Mouse (Mus musculus): ENCODE data around the gene Galnt10. TPM values are rescaled to one million over a fixed set of nuclear protein-coding genes. Genes with fewer than 3 reads are reported as not detected.

The Galnt10 gene
- polyA plus RNA-seq, 1 experiment = 16.1 TPM

- Histone ChIP-seq H3K4me1 (ENCODE audit: control insufficient read depth, insufficient read depth, low read length) (no peaks in the 10 kb centered on the region), H3K4me3 (ENCODE audit: low read depth, low read length) (no peak overlapping the region), H3K36me3 (ENCODE audit: control insufficient read depth, insufficient read depth, low read length, poor library complexity, severe bottlenecking) (no peaks in the 10 kb centered on the region), H3K27ac (ENCODE audit: insufficient read depth, low read length) (no peak overlapping the region), H3K9ac (ENCODE audit: low read depth, poor library complexity, severe bottlenecking) (no peak overlapping the region), H3K9me3 (replicated peaks; ENCODE audit: control insufficient read depth, insufficient read depth, low read length, poor library complexity, severe bottlenecking) (no peaks in the 10 kb centered on the region), H3K27me3 (ENCODE audit: control insufficient read depth, insufficient read depth, low read length, poor library complexity, severe bottlenecking) (no peaks in the 10 kb centered on the region)
- no peak for TF ChIP-seq EP300 (IDR thresholded peaks at IDR 0.05; ENCODE audit: insufficient read depth, low read depth, low read length)
- TF ChIP-seq POLR2A (IDR thresholded peaks at IDR 0.05; ENCODE audit: insufficient read depth, low read length) = no peak
- no peak for TF ChIP-seq CTCF (IDR thresholded peaks at IDR 0.05; ENCODE audit: low read depth, low read length)
Measured at GRCm38 (mm10) chr11:57775868-57776267, 130.6 kb downstream of the Galnt10 start.

- no peak overlapping the region for H3K27ac ChIP-seq (ENCODE audit: insufficient read depth, low read length)
- no peaks in the 10 kb centered on the region for H3K36me3 ChIP-seq (ENCODE audit: control insufficient read depth, insufficient read depth, low read length, poor library complexity, severe bottlenecking)
- H3K4me3 ChIP-seq (ENCODE audit: low read depth, low read length) = no peak overlapping the region
- H3K9me3 ChIP-seq (replicated peaks; ENCODE audit: control insufficient read depth, insufficient read depth, low read length, poor library complexity, severe bottlenecking) = no peaks in the 10 kb centered on the region
- no peaks in the 10 kb centered on the region for H3K4me1 ChIP-seq (ENCODE audit: control insufficient read depth, insufficient read depth, low read length)
- H3K9ac ChIP-seq (ENCODE audit: low read depth, poor library complexity, severe bottlenecking) = no peak overlapping the region
- no peaks in the 10 kb centered on the region for H3K27me3 ChIP-seq (ENCODE audit: control insufficient read depth, insufficient read depth, low read length, poor library complexity, severe bottlenecking)
- no peak for TF ChIP-seq POLR2A (IDR thresholded peaks at IDR 0.05; ENCODE audit: insufficient read depth, low read length)
- no peak for TF ChIP-seq EP300 (IDR thresholded peaks at IDR 0.05; ENCODE audit: insufficient read depth, low read depth, low read length)
- TF ChIP-seq CTCF (IDR thresholded peaks at IDR 0.05; ENCODE audit: low read depth, low read length) = no peak
Measured at GRCm38 (mm10) chr11:57776546-57776945, 131.3 kb downstream of the Galnt10 start.

GRCm38 (mm10) chr11:57778349-57778748, 133.1 kb downstream of the Galnt10 start:
- no peaks in the 10 kb centered on the region for H3K4me1 ChIP-seq (ENCODE audit: control insufficient read depth, insufficient read depth, low read length)
- TF ChIP-seq CTCF (IDR thresholded peaks at IDR 0.05; ENCODE audit: low read depth, low read length) = peak; percentile 92
- no peak for TF ChIP-seq POLR2A (IDR thresholded peaks at IDR 0.05; ENCODE audit: insufficient read depth, low read length)
- H3K27ac ChIP-seq (ENCODE audit: insufficient read depth, low read length) = no peak overlapping the region

GRCm38 (mm10) chr11:57779824-57780223, 134.6 kb downstream of the Galnt10 start:
- Histone ChIP-seq H3K9ac (ENCODE audit: low read depth, poor library complexity, severe bottlenecking) (0 out of 2 replicates have a peak overlapping the region, but pooled peaks have one; percentile 1), H3K27ac (ENCODE audit: insufficient read depth, low read length) (no peak overlapping the region), H3K4me3 (ENCODE audit: low read depth, low read length) (peak overlapping the region; percentile 36), H3K36me3 (ENCODE audit: control insufficient read depth, insufficient read depth, low read length, poor library complexity, severe bottlenecking) (no peaks in the 10 kb centered on the region), H3K4me1 (ENCODE audit: control insufficient read depth, insufficient read depth, low read length) (no peaks in the 10 kb centered on the region), H3K27me3 (ENCODE audit: control insufficient read depth, insufficient read depth, low read length, poor library complexity, severe bottlenecking) (no peaks in the 10 kb centered on the region), H3K9me3 (replicated peaks; ENCODE audit: control insufficient read depth, insufficient read depth, low read length, poor library complexity, severe bottlenecking) (no peaks in the 10 kb centered on the region)
- TF ChIP-seq POLR2A (IDR thresholded peaks at IDR 0.05; ENCODE audit: insufficient read depth, low read length) (no peak), CTCF (IDR thresholded peaks at IDR 0.05; ENCODE audit: low read depth, low read length) (no peak), EP300 (IDR thresholded peaks at IDR 0.05; ENCODE audit: insufficient read depth, low read depth, low read length) (no peak)

More at GRCm38 (mm10) chr11:57778349-57778748, 133.1 kb downstream of the Galnt10 start:
- no peak overlapping the region for H3K4me3 ChIP-seq (ENCODE audit: low read depth, low read length)
- H3K36me3 ChIP-seq (ENCODE audit: control insufficient read depth, insufficient read depth, low read length, poor library complexity, severe bottlenecking) = no peaks in the 10 kb centered on the region
- H3K9ac ChIP-seq (ENCODE audit: low read depth, poor library complexity, severe bottlenecking) = no peak overlapping the region
- no peaks in the 10 kb centered on the region for H3K9me3 ChIP-seq (replicated peaks; ENCODE audit: control insufficient read depth, insufficient read depth, low read length, poor library complexity, severe bottlenecking)
- H3K27me3 ChIP-seq (ENCODE audit: control insufficient read depth, insufficient read depth, low read length, poor library complexity, severe bottlenecking) = no peaks in the 10 kb centered on the region

- Histone ChIP-seq H3K4me3 (ENCODE audit: low read depth, low read length) (peak overlapping the region; percentile 17; the same call in 1 of the 2 replicates), H3K27ac (ENCODE audit: insufficient read depth, low read length) (no peak overlapping the region), H3K27me3 (ENCODE audit: control insufficient read depth, insufficient read depth, low read length, poor library complexity, severe bottlenecking) (no peaks in the 10 kb centered on the region), H3K36me3 (ENCODE audit: control insufficient read depth, insufficient read depth, low read length, poor library complexity, severe bottlenecking) (no peaks in the 10 kb centered on the region), H3K9me3 (replicated peaks; ENCODE audit: control insufficient read depth, insufficient read depth, low read length, poor library complexity, severe bottlenecking) (no peaks in the 10 kb centered on the region), H3K4me1 (ENCODE audit: control insufficient read depth, insufficient read depth, low read length) (no peaks in the 10 kb centered on the region), H3K9ac (ENCODE audit: low read depth, poor library complexity, severe bottlenecking) (no peak overlapping the region)
- TF ChIP-seq EP300 (IDR thresholded peaks at IDR 0.05; ENCODE audit: insufficient read depth, low read depth, low read length) = no peak
- no peak for TF ChIP-seq POLR2A (IDR thresholded peaks at IDR 0.05; ENCODE audit: insufficient read depth, low read length)
- peak; percentile 27 for TF ChIP-seq CTCF (IDR thresholded peaks at IDR 0.05; ENCODE audit: low read depth, low read length)
Measured at GRCm38 (mm10) chr11:57786616-57787418, 141.6 kb downstream of the Galnt10 start.

- H3K27ac ChIP-seq (ENCODE audit: insufficient read depth, low read length) = no peak overlapping the region
Measured at GRCm38 (mm10) chr11:57787913-57788312, 142.7 kb downstream of the Galnt10 start.

More at GRCm38 (mm10) chr11:57787913-57788312, 142.7 kb downstream of the Galnt10 start:
- Histone ChIP-seq H3K9me3 (replicated peaks; ENCODE audit: control insufficient read depth, insufficient read depth, low read length, poor library complexity, severe bottlenecking) (no peaks in the 10 kb centered on the region), H3K27me3 (ENCODE audit: control insufficient read depth, insufficient read depth, low read length, poor library complexity, severe bottlenecking) (no peaks in the 10 kb centered on the region), H3K4me1 (ENCODE audit: control insufficient read depth, insufficient read depth, low read length) (no peaks in the 10 kb centered on the region), H3K36me3 (ENCODE audit: control insufficient read depth, insufficient read depth, low read length, poor library complexity, severe bottlenecking) (no peaks in the 10 kb centered on the region), H3K9ac (ENCODE audit: low read depth, poor library complexity, severe bottlenecking) (no peak overlapping the region), H3K4me3 (ENCODE audit: low read depth, low read length) (no peak overlapping the region)
- TF ChIP-seq POLR2A (IDR thresholded peaks at IDR 0.05; ENCODE audit: insufficient read depth, low read length) (no peak), CTCF (IDR thresholded peaks at IDR 0.05; ENCODE audit: low read depth, low read length) (peak; percentile 73)

All from ES-Bruce4 (cell line).